Mouse (Mus musculus) neural tube, embryonic 11.5 days (tissue): ENCODE data around the gene Pmm2. TPM values are rescaled to one million over a fixed set of nuclear protein-coding genes. Genes with fewer than 3 reads are reported as not detected.

Experiments used
- ATAC-seq: fragments of 200-750 bp; cut with Nextera tagmentation; 2 replicates; pipeline ENCODE4 v1.8.0; 2017; ENCODE audit warnings: moderate number of reproducible peaks, mild to moderate bottlenecking, moderate TSS enrichment, moderate library complexity; ENCODE audit not compliant: insufficient read depth, low FRiP score, low TSS enrichment
- DNase-seq: peaks from one replicate; pipeline ENCODE4 v3.0.0-alpha.2; 2015; ENCODE audit warnings: low spot score
- H3K27ac ChIP-seq: fragments of 300-500 bp; sonication (generic); 2 replicates; pipeline ENCODE4 v1.5.1; 2014; ENCODE audit warnings: low read depth, mild to moderate bottlenecking, low read length
- H3K27me3 ChIP-seq: fragments of 300-500 bp; sonication (generic); 2 replicates; pipeline ENCODE4 v1.6.1; 2014; ENCODE audit warnings: mild to moderate bottlenecking, low read length, mixed read lengths; ENCODE audit not compliant: control insufficient read depth, insufficient read depth
- H3K36me3 ChIP-seq: fragments of 300-500 bp; sonication (generic); 2 replicates; pipeline ENCODE4 v1.6.1; 2014; ENCODE audit warnings: mild to moderate bottlenecking, low read length, moderate library complexity, mixed read lengths; ENCODE audit not compliant: control insufficient read depth, insufficient read depth
- H3K4me1 ChIP-seq: fragments of 300-500 bp; sonication (generic); 2 replicates; pipeline ENCODE4 v1.6.1; 2014; ENCODE audit warnings: low read length, mixed read lengths; ENCODE audit not compliant: control insufficient read depth, insufficient read depth
- H3K4me2 ChIP-seq: fragments of 300-500 bp; sonication (generic); 2 replicates; pipeline ENCODE4 v1.6.1; 2014; ENCODE audit warnings: low read depth, mild to moderate bottlenecking, moderate library complexity
- H3K4me3 ChIP-seq: fragments of 300-500 bp; sonication (generic); 2 replicates; pipeline ENCODE4 v1.5.1; 2014; ENCODE audit warnings: low read depth, low read length
- H3K9ac ChIP-seq: fragments of 300-500 bp; sonication (generic); 2 replicates; pipeline ENCODE4 v1.6.1; 2014; ENCODE audit warnings: mild to moderate bottlenecking, low read length
- H3K9me3 ChIP-seq: fragments of 300-500 bp; sonication (generic); 2 replicates; pipeline ENCODE4 v1.6.1; 2016; ENCODE audit warnings: low read length; ENCODE audit not compliant: control insufficient read depth
- WGBS: fragments of 180-500 bp; shearing (Covaris S2); extraction: QIAGEN DNeasy Blood & Tissue Kit; methylation state at CpG from one replicate; pipeline ENCODE4 v1.1.7; 2014; 5-methylcytosine and 5-hydroxymethylcytosine counted together
- polyA plus RNA-seq: library from polyadenylated mRNA; unstranded; fragments of >200 nt; fragmentation: Nextera tagmentation; extraction: Ambion mirVana; gene quantifications from 2 replicates; pipeline ENCODE4 v1.2.1, GENCODE M21; 2014

The Pmm2 gene
- polyA plus RNA-seq, 1 experiment from 2014 or later, result 40.2 TPM

- ATAC-seq, result no peak
- 80% methylated on average over 24 of the region's 24 CpGs for WGBS
Observed at GRCm38 (mm10) chr16:8663606-8664539, 26.4 kb downstream of the Pmm2 start.

GRCm38 (mm10) chr16:8665367-8665766, 27.9 kb downstream of the Pmm2 start:
- no peaks in the 10 kb centered on the region for H3K9me3 ChIP-seq
- no peak overlapping the region for H3K9ac ChIP-seq
- H3K4me3 ChIP-seq, result no peak overlapping the region
- H3K36me3 ChIP-seq, result peaks cover 7% of the 10 kb centered on the region
- H3K4me1 ChIP-seq, result peaks cover 24% of the 10 kb centered on the region
- H3K27ac ChIP-seq, result no peak overlapping the region
- DNase-seq (no peak), ATAC-seq (no peak)
- WGBS, result 79% methylated on average over 5 of the region's 5 CpGs
- H3K27me3 ChIP-seq, result no peaks in the 10 kb centered on the region
- no peak overlapping the region for H3K4me2 ChIP-seq

More at GRCm38 (mm10) chr16:8663606-8664539, 26.4 kb downstream of the Pmm2 start:
- no peak overlapping the region for H3K27ac ChIP-seq
- H3K4me2 ChIP-seq, result no peak overlapping the region
- H3K4me3 ChIP-seq, result no peak overlapping the region
- H3K4me1 ChIP-seq, result peaks cover 12% of the 10 kb centered on the region
- no peak for DNase-seq
- no peak overlapping the region for H3K9ac ChIP-seq
- H3K36me3 ChIP-seq, result peaks cover 9% of the 10 kb centered on the region
- H3K27me3 ChIP-seq, result no peaks in the 10 kb centered on the region
- no peaks in the 10 kb centered on the region for H3K9me3 ChIP-seq

DNA sequence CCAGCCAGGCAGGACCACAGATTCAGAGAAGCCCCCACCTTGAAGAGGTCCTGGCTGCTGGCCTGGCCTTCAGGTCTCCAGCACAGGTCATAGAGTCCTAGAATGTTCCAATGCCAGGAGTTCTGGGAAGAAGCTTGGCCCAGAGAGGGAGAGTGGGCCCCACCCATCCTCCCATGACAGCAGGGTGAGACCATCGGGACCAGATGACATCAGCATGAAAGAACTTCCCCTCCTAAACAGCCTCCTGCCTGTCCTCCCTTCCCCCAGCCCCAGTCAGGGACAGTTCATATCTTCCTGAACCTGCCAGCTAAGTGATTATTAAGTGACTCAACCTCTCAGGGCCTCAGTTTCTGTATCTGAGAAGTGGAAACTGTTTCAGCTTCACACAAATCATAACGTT, 29.0 kb downstream of the Pmm2 start:
- no peak overlapping the region for H3K4me2 ChIP-seq
- no peak overlapping the region for H3K4me3 ChIP-seq
- 57% methylated on average over 2 of the region's 2 CpGs for WGBS
- no peak overlapping the region for H3K9ac ChIP-seq
- H3K36me3 ChIP-seq, result peaks cover 3% of the 10 kb centered on the region; the same call in 1 of the 2 replicates
- no peak for ATAC-seq
- peaks cover 28% of the 10 kb centered on the region for H3K4me1 ChIP-seq
- H3K27me3 ChIP-seq, result no peaks in the 10 kb centered on the region
- no peak overlapping the region for H3K27ac ChIP-seq
- no peak for DNase-seq
- no peaks in the 10 kb centered on the region for H3K9me3 ChIP-seq

GRCm38 (mm10) chr16:8667261-8667660, 29.8 kb downstream of the Pmm2 start:
- H3K4me1 ChIP-seq, result peaks cover 28% of the 10 kb centered on the region
- ATAC-seq (no peak), DNase-seq (no peak)
- no peaks in the 10 kb centered on the region for H3K27me3 ChIP-seq
- peaks cover 3% of the 10 kb centered on the region; the same call in 1 of the 2 replicates for H3K36me3 ChIP-seq
- no peak overlapping the region for H3K27ac ChIP-seq
- H3K9ac ChIP-seq, result no peak overlapping the region
- WGBS, result 88% methylated on average over 7 of the region's 7 CpGs
- no peak overlapping the region for H3K4me2 ChIP-seq
- no peaks in the 10 kb centered on the region for H3K9me3 ChIP-seq
- no peak overlapping the region for H3K4me3 ChIP-seq

GRCm38 (mm10) chr16:8667814-8668213, 30.3 kb downstream of the Pmm2 start:
- no peak for DNase-seq
- Histone ChIP-seq H3K9ac (no peak overlapping the region), H3K9me3 (no peaks in the 10 kb centered on the region), H3K4me3 (no peak overlapping the region), H3K4me1 (peaks cover 28% of the 10 kb centered on the region), H3K4me2 (no peak overlapping the region), H3K27me3 (0 out of 2 replicates have a peak, but pooled peaks cover under 1% of the 10 kb centered on the region), H3K36me3 (no peaks in the 10 kb centered on the region; the same call in 1 of the 2 replicates), H3K27ac (no peak overlapping the region)
- ATAC-seq, result no peak
- 78% methylated on average over 4 of the region's 4 CpGs for WGBS

DNA sequence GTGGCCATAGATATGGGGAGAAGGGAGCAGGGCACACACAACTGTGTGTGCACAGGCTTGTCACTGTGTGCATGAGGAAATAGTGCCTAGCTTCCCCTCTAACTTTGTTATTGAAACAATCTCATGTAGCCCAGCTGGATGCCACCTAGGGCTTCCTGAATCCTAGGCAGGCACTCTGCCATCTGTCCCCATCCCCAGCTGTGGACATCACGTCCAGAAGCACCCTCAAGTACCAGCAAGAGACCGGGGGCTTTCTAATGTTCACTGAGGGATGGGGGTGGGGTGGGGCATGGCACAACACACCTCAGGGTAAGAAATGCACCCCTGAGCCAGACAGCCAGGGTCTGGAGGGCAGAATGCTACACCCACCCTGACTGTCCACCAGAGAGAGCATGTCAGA, 30.9 kb downstream of the Pmm2 start:
- Histone ChIP-seq H3K27ac (no peak overlapping the region), H3K27me3 (0 out of 2 replicates have a peak, but pooled peaks cover 5% of the 10 kb centered on the region), H3K9me3 (no peaks in the 10 kb centered on the region), H3K9ac (no peak overlapping the region), H3K4me1 (peaks cover 28% of the 10 kb centered on the region), H3K4me2 (peak overlapping the region; percentile 8), H3K4me3 (no peak overlapping the region), H3K36me3 (no peaks in the 10 kb centered on the region; the same call in 1 of the 2 replicates)
- no peak for DNase-seq
- no peak for ATAC-seq
- WGBS, result 71% methylated on average over 2 of the region's 2 CpGs

- peak overlapping the region; percentile 69 for H3K9ac ChIP-seq
- H3K4me1 ChIP-seq, result peaks cover 28% of the 10 kb centered on the region
- no peak overlapping the region for H3K27ac ChIP-seq
- DNase-seq, result no peak
- no peaks in the 10 kb centered on the region for H3K9me3 ChIP-seq
- 54% methylated on average over 5 of the region's 5 CpGs for WGBS
- peak overlapping the region; percentile 64 for H3K4me2 ChIP-seq
- H3K4me3 ChIP-seq, result peak overlapping the region; percentile 62
- 0 out of 2 replicates have a peak, but pooled peaks cover 5% of the 10 kb centered on the region for H3K27me3 ChIP-seq
- no peak for ATAC-seq
- no peaks in the 10 kb centered on the region for H3K36me3 ChIP-seq
Observed at GRCm38 (mm10) chr16:8669432-8669831, 32.0 kb downstream of the Pmm2 start.

DNA sequence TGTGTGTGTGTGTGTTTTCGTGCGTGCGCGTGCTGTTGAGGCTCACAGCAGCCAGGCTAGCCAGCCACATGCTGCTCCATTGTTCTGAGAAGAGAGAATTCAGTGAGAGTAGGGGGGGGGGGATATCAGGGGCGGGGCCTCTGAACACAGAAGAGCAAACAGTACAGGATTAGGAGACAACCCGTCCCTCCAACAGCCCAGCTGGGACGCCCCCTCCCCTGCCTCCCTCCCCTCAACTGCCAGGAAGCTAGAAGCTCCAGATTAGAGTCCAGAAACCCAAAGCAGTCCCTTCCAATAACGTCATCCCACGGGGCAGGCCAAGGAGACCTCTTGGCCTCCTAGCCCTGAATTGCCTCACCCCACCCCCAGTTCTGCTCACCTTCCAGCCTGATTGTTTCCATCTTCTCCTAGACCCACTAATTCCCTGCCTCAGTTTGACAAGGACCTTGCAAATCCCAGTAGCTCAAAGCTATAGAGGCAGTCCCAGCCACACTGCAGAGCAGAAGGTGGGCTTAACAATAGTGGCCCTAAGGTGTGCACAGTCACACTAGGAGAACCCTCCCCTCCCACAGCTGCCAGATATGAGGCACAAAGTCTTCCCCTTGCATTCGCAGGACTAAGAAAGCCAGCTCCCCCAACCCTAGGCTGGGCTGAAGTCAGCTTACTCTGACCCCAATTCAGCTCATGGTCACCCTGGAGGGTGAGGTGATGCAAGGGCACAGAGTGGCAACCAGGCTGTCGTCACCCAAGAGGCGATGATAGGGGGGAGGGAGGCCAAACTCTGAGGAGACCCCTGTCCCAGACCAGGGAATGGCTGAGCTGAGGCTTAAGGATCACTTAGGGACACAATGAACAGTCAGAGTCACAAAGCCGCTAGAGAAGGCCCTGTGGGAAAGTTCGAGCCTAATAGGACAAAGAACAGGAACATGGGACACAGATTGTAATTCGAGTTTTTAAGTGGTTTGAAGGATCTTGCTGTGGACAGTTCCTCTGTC, 32.9 kb downstream of the Pmm2 start:
- 0 out of 2 replicates have a peak, but pooled peaks cover 5% of the 10 kb centered on the region for H3K27me3 ChIP-seq
- DNase-seq, result peak; percentile 68
- no peaks in the 10 kb centered on the region for H3K9me3 ChIP-seq
- ATAC-seq, result peak; percentile 51
- peak overlapping the region; percentile 62 for H3K4me3 ChIP-seq
- peak overlapping the region; percentile 64 for H3K4me2 ChIP-seq
- WGBS, result 9% methylated on average over 15 of the region's 15 CpGs
- H3K9ac ChIP-seq, result peak overlapping the region; percentile 69
- no peaks in the 10 kb centered on the region for H3K36me3 ChIP-seq
- H3K4me1 ChIP-seq, result peaks cover 28% of the 10 kb centered on the region
- H3K27ac ChIP-seq, result peak overlapping the region; percentile 70; the same call in 1 of the 2 replicates
